Mouse (Mus musculus): ENCODE data around the gene Snrnp40.

Snrnp40 gene

DNA sequence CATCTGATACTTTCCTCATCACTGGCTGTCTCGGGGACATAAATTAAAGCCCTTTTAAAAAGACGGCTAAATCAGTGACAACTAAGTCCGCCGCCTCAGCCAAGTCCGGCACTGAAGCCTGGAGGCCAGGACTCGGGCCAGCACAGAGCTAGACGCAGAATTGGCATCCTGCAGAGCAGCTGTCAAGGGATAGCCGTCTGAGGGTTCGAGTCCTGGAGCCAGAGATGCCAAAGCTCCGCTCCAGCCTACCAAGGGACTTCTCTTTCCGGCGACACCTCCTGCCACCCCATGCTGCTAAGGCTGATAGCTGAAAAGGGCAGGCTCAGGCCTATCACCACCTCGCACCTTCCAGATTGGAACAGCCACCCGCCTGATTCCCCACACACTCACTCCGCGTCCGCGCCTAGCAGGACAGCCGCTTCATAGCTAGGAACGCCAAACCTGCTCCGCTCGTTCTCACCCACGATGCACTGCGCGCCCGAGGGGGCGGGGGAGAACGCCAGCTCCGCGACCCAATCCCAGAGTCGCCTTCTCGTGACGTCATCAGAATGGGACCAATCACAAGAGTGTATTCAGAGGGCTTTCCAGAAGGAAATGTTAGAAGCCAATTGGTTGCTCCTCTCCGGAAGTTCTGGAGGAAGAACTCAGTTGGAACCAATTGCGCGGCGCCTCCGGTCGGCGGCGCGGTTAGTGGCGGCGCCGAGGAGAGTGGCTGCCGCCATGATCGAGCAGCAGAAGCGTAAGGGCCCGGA lies at the start of gene Snrnp40, which contains the start of gene Zcchc17:
Gene Snrnp40, plus strand, starts transcription at position 647 of the 752 bp plus-strand sequence.
Gene Zcchc17, minus strand, starts transcription at position 458 of the 752 bp plus-strand sequence.
- peak; percentile 100 for DNase-seq (ENCODE audit: low read depth, low spot score)

DNA sequence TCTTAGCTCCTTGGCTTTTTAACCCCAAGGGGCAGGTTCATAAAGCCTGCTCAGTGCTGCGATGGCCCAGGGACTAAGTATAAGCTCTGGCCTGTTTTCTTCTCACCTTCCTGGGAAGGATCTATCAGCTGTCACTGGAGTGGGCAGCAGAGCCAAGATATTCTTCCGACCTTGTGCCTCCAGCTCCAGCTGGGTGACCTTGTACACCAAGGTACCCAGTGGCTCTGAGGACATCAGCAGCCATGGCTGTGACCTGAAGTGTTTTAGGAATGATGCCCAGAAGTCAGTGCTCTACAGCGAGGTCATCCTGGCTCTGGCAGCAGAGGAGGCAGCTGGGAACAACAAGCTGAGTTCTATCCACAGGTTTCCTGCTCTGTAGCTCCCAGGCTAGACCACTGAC lies 47.4 kb upstream of the Snrnp40 start:
- no peak for DNase-seq (ENCODE audit: low read depth, low spot score)

DNA sequence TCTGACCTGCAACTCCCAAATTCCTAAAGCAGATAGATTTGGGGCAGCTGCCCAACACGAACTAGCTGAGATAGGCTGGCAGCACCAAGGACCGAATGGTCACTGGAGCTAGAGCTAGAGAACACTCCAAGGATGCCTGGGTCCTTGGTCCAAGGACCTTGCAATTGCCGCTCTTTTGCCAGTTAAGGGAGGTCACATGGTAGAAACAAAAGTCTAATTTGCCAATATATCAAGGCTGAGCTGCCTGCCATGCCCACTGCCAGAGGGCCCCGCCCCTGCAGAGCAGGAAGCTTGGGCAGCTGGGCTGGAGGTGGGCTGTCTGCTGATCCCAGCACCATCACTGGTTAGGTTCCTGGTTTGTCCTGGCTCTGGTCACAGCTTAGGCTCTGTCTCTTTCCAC lies 46.4 kb upstream of the Snrnp40 start:
- no peak for DNase-seq (ENCODE audit: low read depth, low spot score)

DNA sequence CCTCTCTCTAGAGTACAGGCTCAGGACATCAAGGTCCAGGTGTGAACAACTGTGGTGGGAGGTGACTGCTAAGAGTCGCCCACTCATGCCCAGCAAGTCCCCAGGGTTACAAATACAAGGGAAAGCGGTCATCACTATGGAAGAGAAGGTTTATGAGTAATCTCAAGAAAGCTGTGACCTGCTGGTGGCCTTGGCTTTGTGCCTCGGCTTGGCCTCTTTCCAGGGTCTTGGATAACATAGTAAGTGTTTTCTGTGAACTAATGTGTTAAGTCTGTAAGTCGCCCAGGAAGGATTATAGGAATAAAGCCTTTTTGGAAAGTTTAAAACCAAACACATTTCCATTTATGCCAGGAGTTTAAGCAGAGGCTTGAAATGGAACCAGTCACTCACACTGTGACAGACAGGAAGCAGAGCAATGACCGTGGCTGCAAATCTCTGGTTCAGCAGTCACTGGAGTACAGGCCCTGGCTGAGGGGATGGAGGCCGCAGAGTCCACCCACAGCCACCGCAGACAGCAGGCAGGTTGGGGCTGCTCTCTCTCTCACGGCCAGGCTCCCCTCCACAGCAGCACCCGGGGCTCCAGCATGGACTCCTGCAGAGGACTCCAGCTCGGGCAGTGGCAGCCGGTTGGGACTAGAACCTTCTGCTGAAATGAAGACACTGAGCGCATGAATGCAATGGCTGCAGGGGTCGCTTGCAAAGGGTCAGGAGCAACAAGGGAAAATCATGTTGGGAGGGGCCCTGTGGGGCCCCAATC lies 44.0 kb upstream of the Snrnp40 start:
- DNase-seq (ENCODE audit: low read depth, low spot score), result no peak

DNA sequence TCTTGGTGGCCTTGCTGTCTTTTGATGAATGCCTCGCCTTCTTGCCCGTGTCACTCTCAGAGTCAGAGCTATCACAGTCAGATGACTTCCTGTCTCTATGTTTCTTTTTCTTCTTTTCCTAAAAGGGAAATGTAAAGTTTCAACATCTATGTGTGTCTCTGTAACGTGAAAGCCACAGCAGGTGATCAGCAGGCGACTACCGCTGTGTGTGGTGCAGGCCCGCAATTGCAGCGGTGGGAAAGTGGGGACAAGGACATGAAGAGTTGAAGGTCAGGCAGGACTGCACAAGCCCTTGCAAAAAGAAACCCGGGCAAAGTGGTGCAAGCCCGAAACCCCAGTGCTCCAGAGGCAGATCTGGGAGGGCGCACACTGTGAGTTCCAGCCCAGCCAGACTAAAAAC lies 43.2 kb upstream of the Snrnp40 start:
- peak; percentile 51 for DNase-seq (ENCODE audit: low read depth, low spot score)

DNA sequence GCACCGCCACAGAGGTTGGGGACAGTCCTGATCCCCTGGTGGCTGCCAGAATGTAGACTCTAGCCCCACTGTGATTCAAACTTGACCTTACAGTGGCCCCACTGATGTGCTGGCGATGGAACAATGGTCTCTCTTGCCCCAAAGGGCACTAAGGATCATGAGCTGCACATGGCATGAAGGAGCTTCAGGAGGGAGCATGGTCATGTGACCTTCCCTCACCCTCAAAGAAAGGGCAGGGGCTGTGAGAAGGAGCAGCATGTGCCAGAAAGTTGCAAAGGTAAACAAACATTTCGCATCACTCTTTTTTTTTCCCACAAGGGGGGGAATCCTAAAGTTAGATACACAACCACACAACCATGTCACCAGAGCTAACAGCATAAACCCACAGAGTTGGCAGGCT lies 41.8 kb upstream of the Snrnp40 start:
- no peak for DNase-seq (ENCODE audit: low read depth, low spot score)

DNA sequence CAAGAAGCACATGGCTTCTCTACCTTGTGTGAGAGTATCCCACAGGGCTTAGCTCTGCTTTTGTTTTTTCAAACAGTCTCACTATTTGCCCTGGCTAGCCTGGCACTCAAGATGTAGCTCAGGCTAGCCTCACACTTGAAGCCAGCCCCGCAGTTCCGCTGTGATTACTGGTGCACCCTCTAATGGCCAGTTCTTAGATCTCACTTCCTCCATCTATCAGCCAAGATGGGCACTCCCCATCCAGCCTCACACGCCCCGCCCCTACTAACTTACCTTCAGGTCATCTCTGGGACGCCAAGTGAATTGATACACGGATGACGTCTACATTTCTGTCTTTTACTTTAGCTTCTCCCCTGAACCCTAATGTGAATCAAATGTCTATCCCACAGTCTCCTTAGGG lies 40.4 kb upstream of the Snrnp40 start:
- peak; percentile 59 for DNase-seq (ENCODE audit: low read depth, low spot score)

DNA sequence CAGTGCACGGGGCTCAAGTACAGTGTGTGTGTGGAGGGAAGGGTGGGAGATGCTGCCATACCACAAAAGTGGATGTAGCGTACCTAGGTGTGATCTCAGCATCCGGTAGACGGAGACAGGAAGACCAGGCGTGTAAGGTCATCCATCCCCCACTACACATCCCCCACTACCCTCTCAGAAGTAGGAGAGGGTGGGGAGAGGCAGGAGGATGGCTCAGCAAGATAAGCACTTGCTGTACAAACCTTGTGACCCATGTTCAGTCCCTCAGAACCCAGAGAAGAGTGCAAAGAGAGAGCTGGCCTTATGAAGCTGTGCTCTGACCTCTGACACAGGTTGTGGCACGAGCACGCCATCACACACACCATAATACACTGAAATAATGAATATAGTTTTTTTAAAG lies 38.3 kb upstream of the Snrnp40 start:
- DNase-seq (ENCODE audit: low read depth, low spot score), result no peak

DNA sequence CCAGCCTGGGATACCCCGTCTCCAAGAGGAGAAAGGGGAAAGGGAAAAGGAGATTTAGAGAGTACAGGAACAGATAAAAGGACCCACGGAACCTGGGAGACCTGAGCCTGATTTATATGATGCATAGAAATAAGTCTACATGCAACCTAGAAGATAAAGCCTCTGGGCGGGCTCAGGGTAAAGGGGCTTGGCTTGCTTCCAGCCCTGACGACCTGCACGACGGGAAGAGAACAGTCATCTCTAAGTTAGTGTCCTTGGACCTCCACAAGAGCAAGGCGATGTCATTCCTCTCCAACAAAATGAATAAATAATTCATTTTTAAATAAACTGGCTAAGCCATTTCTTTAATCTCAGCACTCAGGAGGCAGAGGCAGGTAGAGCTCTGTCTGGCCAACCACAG lies 37.4 kb upstream of the Snrnp40 start:
- DNase-seq (ENCODE audit: low read depth, low spot score), result no peak

DNA sequence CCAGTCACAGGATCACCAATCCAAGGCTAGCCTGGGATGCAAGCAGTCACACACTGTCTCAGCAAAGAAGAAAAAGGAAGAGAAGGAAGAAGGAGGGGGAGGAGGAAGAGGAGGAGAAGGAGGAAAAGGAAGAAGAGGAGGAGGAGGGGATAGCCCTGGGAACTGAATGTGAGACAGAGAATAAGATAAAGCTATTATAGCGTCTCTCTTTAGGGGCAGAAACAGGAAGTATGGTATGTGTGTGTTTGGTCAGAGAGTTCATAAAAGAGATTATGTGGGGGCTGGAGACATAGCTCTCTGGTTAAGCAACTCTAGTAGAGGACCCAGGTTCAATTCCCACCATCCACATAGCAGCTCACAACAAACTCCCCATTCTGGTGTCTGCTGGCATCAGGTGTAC lies 36.8 kb upstream of the Snrnp40 start:
- DNase-seq (ENCODE audit: low read depth, low spot score), result no peak

DNA sequence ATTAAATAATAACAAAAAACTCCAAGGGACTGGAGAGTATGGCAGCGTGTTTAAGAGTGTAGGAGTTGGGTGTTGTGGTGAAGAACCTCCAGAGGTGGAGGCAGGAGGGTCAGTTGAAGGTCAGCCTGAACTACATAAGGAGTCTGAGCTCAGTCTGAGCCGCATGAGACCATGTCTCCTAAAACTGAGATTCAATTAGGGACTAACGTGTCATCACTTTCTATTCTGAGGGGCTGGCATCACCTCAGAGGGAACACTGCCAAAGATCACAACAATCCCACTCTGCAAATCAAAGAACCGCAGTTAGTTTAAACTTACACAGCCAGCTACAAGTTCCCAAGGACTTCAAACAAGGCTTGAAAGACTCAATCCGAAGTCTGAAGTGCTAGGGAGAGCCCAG lies 36.3 kb upstream of the Snrnp40 start:
- no peak for DNase-seq (ENCODE audit: low read depth, low spot score)

DNA sequence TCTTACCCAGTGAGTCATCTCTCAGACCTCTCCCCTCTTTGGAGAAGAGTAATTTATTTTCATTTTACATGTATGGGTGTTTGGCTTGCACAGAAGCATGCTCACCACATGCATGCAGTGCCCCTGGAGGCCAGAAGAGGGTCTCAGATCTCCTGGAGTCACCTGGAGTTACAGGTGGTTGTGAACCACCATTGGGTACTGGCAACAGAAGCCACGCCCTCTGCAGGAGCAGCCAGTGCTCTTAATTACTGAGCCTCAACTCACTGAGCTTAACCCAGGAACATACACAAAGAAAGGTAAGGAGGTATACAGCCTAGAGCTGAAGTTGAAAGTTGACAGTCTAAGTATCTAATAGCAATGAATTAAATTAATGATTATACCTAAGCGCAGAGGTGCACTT lies 34.5 kb upstream of the Snrnp40 start:
- peak; percentile 70 for DNase-seq (ENCODE audit: low read depth, low spot score)

DNA sequence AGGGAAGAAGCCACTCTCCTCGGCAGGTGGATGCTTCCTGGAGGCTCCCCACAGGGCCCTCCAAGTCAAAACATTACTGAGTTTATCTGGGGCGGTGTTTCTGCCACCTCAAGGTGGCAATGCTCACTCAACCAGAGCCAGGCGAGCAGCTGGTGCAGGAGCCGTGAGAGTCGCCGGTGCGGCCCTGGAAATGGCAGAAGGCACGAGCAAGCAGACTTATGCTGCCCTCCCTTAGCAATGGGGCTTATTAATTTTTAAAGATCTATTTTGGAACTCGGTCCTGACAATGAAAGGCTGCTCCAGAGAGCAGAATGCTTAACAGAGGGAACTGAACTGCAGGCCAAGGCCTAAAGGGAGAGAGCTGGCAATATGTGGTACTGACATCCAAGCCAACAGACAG lies 32.6 kb upstream of the Snrnp40 start:
- no peak for DNase-seq (ENCODE audit: low read depth, low spot score)

DNA sequence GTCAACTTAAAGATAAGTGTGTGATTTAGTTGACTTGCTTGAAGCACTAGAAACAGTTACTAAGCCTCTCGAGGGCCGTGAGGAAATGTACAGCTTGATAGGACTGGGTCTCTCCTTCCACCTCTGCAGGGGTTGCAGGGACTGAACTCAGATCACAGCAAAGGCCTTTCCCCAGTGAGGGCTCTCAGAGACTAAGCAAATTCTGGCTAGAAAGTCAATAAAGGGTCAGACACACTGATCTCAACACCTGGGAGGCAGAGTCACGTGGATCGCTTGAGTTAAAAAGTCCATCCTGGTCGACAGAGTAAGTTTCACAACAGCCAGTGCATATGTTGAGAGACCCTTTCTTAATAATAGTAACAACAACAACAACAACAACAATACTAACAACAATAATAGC lies 24.1 kb upstream of the Snrnp40 start:
- DNase-seq (ENCODE audit: low read depth, low spot score), result no peak

DNA sequence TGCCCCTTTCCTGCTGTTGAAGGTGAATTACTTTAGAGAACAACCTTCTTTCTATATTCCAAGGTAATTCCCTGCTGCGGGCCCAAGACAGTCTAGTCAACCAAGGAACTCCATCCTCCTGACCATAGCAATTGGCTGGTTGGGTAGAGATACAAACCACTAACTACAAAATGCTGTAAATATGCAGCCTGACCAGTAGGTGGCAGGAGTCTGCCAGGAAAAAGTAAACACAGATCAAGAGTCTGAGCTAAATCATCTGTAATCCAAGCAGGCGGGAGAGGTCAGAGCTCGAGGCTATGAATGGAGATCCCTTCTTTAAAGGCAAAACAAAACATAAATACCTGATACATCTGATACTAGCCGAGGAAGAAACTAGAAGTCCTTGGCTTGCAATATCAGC lies 18.2 kb upstream of the Snrnp40 start:
- DNase-seq (ENCODE audit: low read depth, low spot score), result peak; percentile 74

DNA sequence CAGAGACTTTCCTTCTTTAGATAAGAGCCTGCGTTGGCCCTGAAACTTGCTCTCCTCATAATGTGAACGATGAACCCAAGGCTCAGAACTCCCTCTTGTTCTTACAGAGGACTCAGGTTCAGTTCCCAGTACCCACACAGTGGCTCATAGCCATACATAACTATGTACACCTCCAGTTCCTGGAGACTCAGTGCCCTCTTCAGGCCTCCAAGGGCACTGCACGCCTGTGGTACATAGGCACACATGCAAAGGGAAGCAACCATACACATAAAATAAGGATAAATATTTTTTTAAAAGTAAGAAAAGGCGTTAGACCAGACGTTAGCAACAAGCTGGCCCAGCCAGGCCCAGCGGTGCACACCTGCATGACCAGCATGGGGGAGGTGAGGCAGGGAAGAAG lies 10.3 kb upstream of the Snrnp40 start:
- DNase-seq (ENCODE audit: low read depth, low spot score), result peak; percentile 57

DNA sequence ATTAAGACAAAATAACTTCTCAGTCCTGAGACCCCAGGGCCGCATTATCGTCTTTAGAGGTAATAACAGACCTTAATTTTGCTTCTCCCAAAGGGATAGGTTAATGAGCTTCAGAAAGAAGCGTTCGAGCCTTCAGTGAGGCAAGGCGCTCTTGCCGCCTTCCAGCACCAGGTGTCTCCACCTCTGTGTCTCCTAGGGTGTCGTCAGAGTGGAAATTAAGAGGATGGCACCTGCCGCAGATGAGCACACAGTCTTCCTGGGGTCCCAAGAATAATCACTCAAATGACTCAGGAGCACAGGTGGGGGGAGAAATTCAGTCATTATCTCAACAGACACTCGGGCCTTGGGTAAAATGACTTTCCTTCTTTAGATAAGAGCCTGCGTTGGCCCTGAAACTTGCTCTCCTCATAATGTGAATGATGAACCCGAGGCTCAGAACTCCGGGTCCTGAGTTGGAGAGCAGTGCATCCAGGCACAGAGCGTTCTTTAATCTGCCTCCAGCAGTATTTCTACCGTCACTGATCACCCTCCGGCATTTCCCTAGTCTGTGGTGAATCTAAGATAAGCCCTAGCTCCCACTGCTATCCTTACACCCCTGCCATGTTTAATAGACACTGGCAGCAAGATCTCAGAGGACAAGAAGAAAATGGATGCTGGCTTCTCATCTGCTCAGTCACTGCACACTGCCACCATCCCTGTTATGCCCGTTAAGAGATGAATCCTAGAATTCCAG lies 9.1 kb upstream of the Snrnp40 start:
- DNase-seq (ENCODE audit: low read depth, low spot score), result no peak

DNA sequence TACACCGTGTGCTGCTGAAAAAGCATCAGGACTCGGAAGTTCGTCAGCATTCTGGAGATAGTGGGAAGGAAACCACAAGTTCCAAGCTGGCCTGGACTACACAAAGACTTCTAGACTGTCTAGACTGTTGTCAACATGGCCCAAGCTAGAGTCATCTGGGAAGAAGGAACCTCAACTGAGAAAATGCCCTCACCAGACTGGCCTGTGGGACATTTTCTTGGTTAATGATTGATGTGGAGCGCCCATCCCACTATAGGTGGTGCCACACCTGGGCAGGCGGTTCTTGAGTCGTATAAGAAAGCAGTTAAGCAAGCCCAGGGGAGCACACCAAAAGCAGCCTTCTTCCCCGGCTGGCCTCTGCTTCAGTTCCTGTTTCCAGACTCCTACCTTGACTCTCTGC lies 7.3 kb upstream of the Snrnp40 start:
- DNase-seq (ENCODE audit: low read depth, low spot score), result no peak

DNA sequence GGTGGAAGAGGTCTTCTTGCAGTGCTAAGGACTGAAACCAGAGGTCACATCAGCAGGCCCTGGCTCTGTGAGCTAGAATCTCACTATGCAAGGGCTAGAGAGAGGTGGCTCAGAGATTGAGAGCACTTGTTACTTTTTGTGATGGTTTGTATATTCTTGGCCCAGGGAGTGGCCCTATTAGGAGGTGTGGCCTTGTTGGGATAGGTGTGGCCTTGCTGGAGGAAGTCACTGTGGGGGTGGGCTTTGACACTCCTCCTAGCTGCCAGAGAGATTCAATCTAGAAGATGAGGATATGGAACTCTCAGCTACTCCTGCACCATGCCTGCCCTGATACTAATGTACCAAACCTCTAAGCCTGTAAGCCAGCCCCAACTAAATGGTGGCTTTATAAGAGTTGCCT lies 2.0 kb upstream of the Snrnp40 start:
- DNase-seq (ENCODE audit: low read depth, low spot score), result peak; percentile 93

DNA sequence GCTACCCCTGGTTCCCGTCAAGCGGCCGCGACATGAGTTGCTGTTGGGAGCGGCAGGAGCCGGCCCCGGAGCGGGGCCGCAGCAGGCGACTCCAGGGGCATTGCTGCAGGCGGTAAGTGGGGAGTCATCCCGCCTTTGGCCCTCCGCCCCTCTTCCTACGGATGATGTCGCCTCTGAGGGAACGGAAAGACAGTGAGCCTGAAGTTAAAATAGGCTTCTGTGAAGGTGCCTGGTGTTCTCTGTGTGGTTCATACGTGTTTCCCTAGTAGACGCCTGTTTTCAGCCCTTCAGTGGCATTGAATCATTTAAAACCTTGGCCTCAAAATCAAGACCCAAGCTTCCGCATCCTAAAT lies 282 bp downstream of the Snrnp40 start:
- DNase-seq (ENCODE audit: low read depth, low spot score), result no peak

DNA sequence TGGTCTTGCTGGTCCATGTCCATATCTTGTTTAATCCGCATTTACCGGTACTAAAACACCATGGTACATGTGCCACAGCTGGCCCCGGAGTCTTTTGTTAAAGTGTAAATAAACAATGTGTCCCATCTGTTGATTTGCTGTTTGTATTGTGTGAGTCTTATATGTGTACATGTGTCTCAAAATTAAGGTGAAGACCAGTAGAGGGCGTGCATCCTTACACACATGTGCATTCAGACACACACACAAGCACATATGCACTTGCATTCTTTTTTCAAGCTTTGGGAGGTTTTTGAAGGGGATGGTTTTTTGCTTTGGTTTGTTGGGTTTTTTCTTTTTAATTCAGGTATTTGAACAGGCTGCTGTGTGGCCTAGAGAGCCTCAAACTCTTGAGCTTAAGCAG lies 16.7 kb downstream of the Snrnp40 start:
- DNase-seq (ENCODE audit: low read depth, low spot score), result no peak

DNA sequence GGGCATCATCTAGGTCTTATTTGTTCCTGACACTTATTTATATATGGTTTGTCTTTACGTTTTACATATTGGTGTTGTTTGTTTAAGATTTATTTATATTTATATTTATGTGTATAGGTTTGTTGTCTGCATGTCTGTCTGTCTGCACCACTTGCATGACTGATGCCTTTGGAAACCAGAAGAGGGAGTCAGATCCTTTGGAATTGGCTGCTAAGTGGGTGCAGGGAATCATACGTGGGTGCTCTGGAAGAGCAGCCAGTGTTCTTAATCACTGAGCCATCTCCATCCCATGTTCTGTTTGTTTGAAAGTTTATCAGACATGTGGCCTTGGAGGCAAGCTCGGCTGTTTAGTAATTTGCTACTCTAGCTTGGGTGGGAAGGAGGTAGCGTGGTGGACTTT lies 17.6 kb downstream of the Snrnp40 start:
- no peak for DNase-seq (ENCODE audit: low read depth, low spot score)

DNA sequence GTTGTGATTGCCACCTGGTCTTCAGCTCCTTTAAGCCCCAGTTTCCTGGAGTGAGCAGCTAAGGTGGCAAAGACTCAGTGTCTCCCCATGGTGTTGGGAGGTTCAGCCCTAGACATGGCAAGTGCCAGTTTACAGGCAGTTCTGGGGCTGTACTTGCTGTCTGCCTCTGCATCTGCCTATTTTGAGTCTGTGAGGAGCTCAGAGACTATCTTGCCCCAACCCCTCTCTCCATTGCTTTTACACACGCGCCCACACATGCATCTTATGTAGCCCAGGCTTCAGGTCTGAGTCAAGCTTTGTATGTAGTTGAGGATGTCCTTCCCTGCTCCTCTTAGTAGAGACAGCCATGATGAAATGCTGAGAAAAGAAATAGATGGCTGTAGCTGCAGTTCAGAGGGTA lies 19.2 kb downstream of the Snrnp40 start:
- DNase-seq (ENCODE audit: low read depth, low spot score), result no peak
